Mouse (Mus musculus) neural tube, embryonic 10.5 days (tissue): Measurements from ENCODE around the gene Dync2li1.

Experiments
- DNase-seq: peaks from one replicate; pipeline ENCODE4 v3.0.0-alpha.2; 2017; ENCODE audit warnings: low spot score; ENCODE audit errors: extremely low spot score

Dync2li1 gene

GRCm38 (mm10) chr17:84682734-84683717, 56.7 kb downstream of the Dync2li1 start, which contains the start of gene Abcg5:
Gene Abcg5 (minus strand): TSS chr17:84683011.
- no peak for DNase-seq

- no peak for DNase-seq
Observed at GRCm38 (mm10) chr17:84684284-84684683, 58.0 kb downstream of the Dync2li1 start.

- no peak for DNase-seq
Observed at GRCm38 (mm10) chr17:84685286-84685685, 59.0 kb downstream of the Dync2li1 start.

GRCm38 (mm10) chr17:84687994-84688393, 61.7 kb downstream of the Dync2li1 start:
- no peak for DNase-seq

GRCm38 (mm10) chr17:84688834-84689233, 62.5 kb downstream of the Dync2li1 start:
- DNase-seq = no peak

GRCm38 (mm10) chr17:84689316-84689715, 63.0 kb downstream of the Dync2li1 start:
- no peak for DNase-seq

GRCm38 (mm10) chr17:84690111-84690510, 63.8 kb downstream of the Dync2li1 start:
- DNase-seq = no peak

- DNase-seq = no peak
Observed at GRCm38 (mm10) chr17:84693741-84694140, 67.4 kb downstream of the Dync2li1 start.

GRCm38 (mm10) chr17:84696537-84696936, 70.2 kb downstream of the Dync2li1 start:
- DNase-seq = no peak

- DNase-seq = peak; percentile 64
Observed at GRCm38 (mm10) chr17:84698727-84699126, 72.4 kb downstream of the Dync2li1 start.
